Mouse (Mus musculus) liver, postnatal 0 days (tissue): ENCODE results near the gene Gpr142. TPM values are rescaled to one million over a fixed set of nuclear protein-coding genes. Genes with fewer than 3 reads are reported as not detected.

Source experiments
- ATAC-seq: fragments of 200-750 bp; cut with Nextera tagmentation; 2 replicates; pipeline ENCODE4 v1.8.0; 2017; ENCODE audit warnings: mild to moderate bottlenecking, moderate library complexity
- DNase-seq: peaks from one replicate; pipeline ENCODE4 v3.0.0-alpha.2; 2016
- H3K27ac ChIP-seq: fragments of 300-500 bp; sonication (generic); 2 replicates; pipeline ENCODE4 v1.5.1; 2014; ENCODE audit warnings: antibody characterized with exemption, moderate library complexity, mild to moderate bottlenecking, low read depth
- H3K27me3 ChIP-seq: fragments of 300-500 bp; sonication (generic); 2 replicates; pipeline ENCODE4 v1.6.1; 2014; ENCODE audit warnings: low read length, control low read depth, mixed read lengths; ENCODE audit not compliant: insufficient read depth
- H3K36me3 ChIP-seq: fragments of 300-500 bp; sonication (generic); replicated peaks from 2 replicates; pipeline ENCODE4 v1.6.1; 2014; ENCODE audit warnings: mild to moderate bottlenecking, control low read depth, low read length, moderate library complexity, mixed read lengths; ENCODE audit not compliant: insufficient read depth
- H3K4me1 ChIP-seq: fragments of 300-500 bp; sonication (generic); 2 replicates; pipeline ENCODE4 v1.6.1; 2014; ENCODE audit warnings: antibody characterized with exemption, mild to moderate bottlenecking, control low read depth; ENCODE audit not compliant: insufficient read depth
- H3K4me2 ChIP-seq: fragments of 300-500 bp; sonication (generic); 2 replicates; pipeline ENCODE4 v1.6.1; 2014; ENCODE audit warnings: low read depth, mild to moderate bottlenecking, low read length, moderate library complexity, mixed read lengths
- H3K4me3 ChIP-seq: fragments of 300-500 bp; sonication (generic); 2 replicates; pipeline ENCODE4 v1.5.1; 2014; ENCODE audit warnings: low read depth, low read length
- H3K9ac ChIP-seq: fragments of 300-500 bp; sonication (generic); replicated peaks from 2 replicates; pipeline ENCODE4 v1.6.1; 2014; ENCODE audit warnings: mild to moderate bottlenecking, moderate library complexity
- H3K9me3 ChIP-seq: fragments of 300-500 bp; sonication (generic); 2 replicates; pipeline ENCODE4 v1.6.1; 2016; ENCODE audit warnings: mild to moderate bottlenecking, control low read depth, low read length, mixed read lengths
- CTCF ChIP-seq: sonication (generic); IDR thresholded peaks from 2 replicates; pipeline ENCODE4 v1.5.1; 2016; ENCODE audit warnings: antibody characterized with exemption, low read depth
- EP300 ChIP-seq: IDR thresholded peaks from 2 replicates; pipeline ENCODE4 v1.6.1; 2016; ENCODE audit warnings: antibody characterized with exemption, low read depth, mild to moderate bottlenecking
- WGBS: fragments of 180-500 bp; shearing (Covaris S2); extraction: QIAGEN DNeasy Blood & Tissue Kit; methylation state at CpG from one replicate; pipeline ENCODE4 v1.1.7; 2014; ENCODE audit not compliant: insufficient replicate concordance; 5-methylcytosine and 5-hydroxymethylcytosine counted together
- polyA plus RNA-seq: library from polyadenylated mRNA; unstranded; fragments of >200 nt; fragmentation: Nextera tagmentation; extraction: Ambion mirVana; gene quantifications from 2 replicates; pipeline ENCODE4 v1.2.1, GENCODE M21; 2015

Gpr142 gene
- polyA plus RNA-seq, 1 experiment from 2014 or later, result not detected

DNA sequence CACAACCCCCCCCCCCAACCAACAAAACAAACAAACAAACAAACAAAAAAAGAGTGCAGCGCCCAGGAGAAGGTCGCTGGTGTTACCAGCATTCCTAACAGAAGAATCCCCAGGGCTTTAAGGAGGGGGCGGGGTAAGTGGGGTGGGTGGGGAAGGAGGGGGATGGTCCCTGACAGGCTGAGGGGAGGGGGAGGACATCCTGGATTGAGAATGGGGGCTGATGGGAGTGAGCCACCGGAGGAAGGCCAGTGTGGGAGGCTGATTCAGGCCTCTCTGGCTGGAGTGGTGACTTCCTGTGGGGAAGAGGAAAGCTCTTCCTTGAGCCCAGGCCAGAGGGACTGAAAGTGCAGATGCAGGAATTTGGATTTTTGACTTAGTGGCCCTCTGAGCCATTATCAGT is 47.6 kb downstream of the Gpr142 start:
- TF ChIP-seq CTCF (no peak), EP300 (no peak)
- no peak overlapping the region for H3K9ac ChIP-seq
- no peak overlapping the region for H3K27ac ChIP-seq
- WGBS, result 81% methylated on average over 4 of the region's 4 CpGs
- ATAC-seq (no peak), DNase-seq (no peak)
- no peaks in the 10 kb centered on the region for H3K9me3 ChIP-seq
- H3K27me3 ChIP-seq, result peaks cover 10% of the 10 kb centered on the region
- no peaks in the 10 kb centered on the region for H3K36me3 ChIP-seq
- no peak overlapping the region for H3K4me2 ChIP-seq
- no peak overlapping the region for H3K4me3 ChIP-seq
- H3K4me1 ChIP-seq, result peaks cover 8% of the 10 kb centered on the region; the same call in 1 of the 2 replicates

DNA sequence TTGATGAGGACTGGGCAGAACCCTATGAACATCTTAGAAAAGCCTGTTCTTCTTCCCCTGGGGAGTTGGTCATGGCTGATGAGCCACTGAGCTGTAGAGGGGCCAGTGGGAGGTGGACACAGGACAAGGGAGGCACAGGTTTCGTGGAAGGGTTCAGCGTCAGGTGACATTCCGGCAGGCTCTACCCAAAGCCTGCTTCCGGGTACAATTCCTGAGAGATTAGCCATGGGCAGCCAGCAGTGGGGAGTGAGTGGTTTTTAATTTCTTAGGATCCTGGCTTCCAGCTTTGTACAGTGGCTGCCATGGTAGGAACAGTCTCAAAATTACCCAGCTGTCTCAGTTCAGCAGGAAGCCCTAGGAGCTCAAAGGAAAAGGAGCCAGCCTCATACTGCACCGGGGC is 48.3 kb downstream of the Gpr142 start:
- no peak overlapping the region for H3K9ac ChIP-seq
- H3K27ac ChIP-seq, result no peak overlapping the region
- no peak for DNase-seq
- H3K4me3 ChIP-seq, result no peak overlapping the region
- TF ChIP-seq CTCF (no peak), EP300 (no peak)
- H3K4me1 ChIP-seq, result peaks cover 8% of the 10 kb centered on the region; the same call in 1 of the 2 replicates
- no peak overlapping the region for H3K4me2 ChIP-seq
- H3K9me3 ChIP-seq, result no peaks in the 10 kb centered on the region
- WGBS, result 82% methylated on average over 5 of the region's 5 CpGs
- ATAC-seq, result no peak
- H3K36me3 ChIP-seq, result no peaks in the 10 kb centered on the region
- peaks cover 16% of the 10 kb centered on the region for H3K27me3 ChIP-seq

DNA sequence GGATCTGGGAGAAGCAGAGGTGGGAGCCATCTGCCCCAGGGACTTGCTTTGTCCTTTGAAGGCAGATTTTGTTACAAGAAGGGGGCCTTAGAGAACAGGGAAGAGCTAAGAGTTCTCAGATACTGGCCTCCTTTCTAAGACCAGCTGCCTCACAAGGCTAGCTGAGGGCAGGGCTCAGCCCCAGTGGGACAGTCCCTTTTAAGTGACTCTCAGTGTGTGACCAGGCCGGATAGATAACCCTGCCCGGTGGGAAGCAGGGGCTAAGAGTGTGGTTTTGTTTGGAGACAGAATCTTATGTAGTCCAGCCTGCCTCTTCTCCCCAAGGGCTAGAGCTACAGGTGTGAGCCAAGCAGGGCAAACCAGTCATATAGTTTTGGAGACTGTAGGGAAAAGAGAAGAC is 50.8 kb downstream of the Gpr142 start:
- no peaks in the 10 kb centered on the region for H3K9me3 ChIP-seq
- no peak overlapping the region for H3K9ac ChIP-seq
- H3K36me3 ChIP-seq, result no peaks in the 10 kb centered on the region
- peaks cover 16% of the 10 kb centered on the region for H3K4me1 ChIP-seq
- TF ChIP-seq EP300 (no peak), CTCF (no peak)
- H3K27ac ChIP-seq, result no peak overlapping the region
- peaks cover 32% of the 10 kb centered on the region for H3K27me3 ChIP-seq
- DNase-seq, result no peak
- 18% methylated on average over 2 of the region's 2 CpGs for WGBS
- no peak for ATAC-seq
- no peak overlapping the region for H3K4me3 ChIP-seq
- H3K4me2 ChIP-seq, result no peak overlapping the region; the same call in 1 of the 2 replicates

DNA sequence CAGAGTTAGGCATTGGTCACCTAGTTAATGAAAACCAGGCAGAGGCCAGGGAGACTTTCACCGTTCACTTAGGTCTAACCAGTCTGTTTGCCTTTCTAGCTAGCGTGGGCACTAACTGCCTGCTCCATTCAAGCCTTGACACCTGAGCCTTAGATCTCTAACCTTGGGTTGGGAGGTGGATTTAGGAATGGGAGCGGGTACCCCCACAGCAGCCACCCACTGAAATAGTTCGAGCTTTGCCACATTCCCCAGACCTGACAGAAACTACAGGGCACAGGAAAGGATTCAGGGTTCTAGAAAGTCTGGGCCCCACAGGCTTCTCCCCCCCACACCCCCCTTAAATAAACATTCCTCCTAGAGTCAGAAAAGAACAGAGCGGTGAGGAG is 51.3 kb downstream of the Gpr142 start:
- WGBS, result 32% methylated on average over 5 of the region's 5 CpGs

DNA sequence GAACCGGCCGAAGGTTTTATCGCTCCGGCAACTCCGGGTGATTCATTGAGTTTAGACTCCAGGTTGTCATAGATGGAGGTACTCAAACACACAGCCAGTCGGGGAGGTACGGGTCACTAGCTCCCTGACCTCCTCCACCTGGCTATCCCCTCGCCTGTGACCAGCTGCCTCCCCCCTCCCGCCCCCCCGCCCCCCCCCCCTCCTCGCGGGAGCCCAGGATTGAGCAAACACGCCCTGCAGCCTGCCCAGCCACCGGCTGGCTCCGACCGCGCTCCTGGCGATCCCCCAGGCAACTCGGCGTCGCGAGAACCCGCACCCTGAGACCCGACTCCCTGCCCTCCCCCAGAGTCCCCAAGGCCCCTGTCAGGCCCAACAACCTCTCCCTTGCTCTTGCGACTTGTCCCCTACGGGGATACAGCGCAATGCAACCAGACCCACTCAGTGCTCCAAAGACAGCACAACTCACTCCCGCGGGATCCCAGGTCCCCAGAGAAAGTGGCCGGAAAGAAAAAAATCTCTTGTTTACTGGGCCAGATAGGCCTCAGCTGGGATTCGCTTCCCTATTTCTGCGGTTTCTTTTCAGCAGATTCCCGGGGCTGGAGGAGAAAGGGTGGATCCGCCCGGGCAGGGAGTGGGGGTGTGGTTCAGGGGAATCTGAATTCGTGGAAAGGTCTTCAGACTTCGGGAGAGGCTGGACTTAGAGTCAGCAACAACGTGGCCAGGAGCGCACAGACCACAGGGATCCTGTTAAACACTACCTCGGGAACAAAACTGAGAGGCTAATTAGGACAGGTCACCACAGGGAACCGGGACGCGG is 51.9 kb downstream of the Gpr142 start, which contains the start of gene Gprc5c:
Gene Gprc5c (plus strand): TSS at position 701 of the 817 bp plus-strand sequence.
- peak within 1 kb of the TSS; percentile 78 for H3K4me2 ChIP-seq
- no peaks in the 10 kb centered on the region for H3K9me3 ChIP-seq
- DNase-seq, result peak; percentile 64
- H3K9ac ChIP-seq, result peak within 1 kb of the TSS; percentile 87
- peak; percentile 47 for ATAC-seq
- no peaks in the 10 kb centered on the region for H3K36me3 ChIP-seq
- WGBS, result 2% methylated on average over 33 of the region's 43 CpGs
- H3K27me3 ChIP-seq, result peaks cover 32% of the 10 kb centered on the region
- peak within 1 kb of the TSS; percentile 70 for H3K4me3 ChIP-seq
- TF ChIP-seq EP300 (no peak), CTCF (no peak)
- peaks cover 22% of the 10 kb centered on the region for H3K4me1 ChIP-seq
- peak within 1 kb of the TSS; percentile 97 for H3K27ac ChIP-seq

More for the DNA sequence above, 51.3 kb downstream of the Gpr142 start:
- H3K27me3 ChIP-seq, result peaks cover 32% of the 10 kb centered on the region
- H3K36me3 ChIP-seq, result no peaks in the 10 kb centered on the region
- H3K4me2 ChIP-seq, result peak overlapping the region; percentile 78
- H3K4me1 ChIP-seq, result peaks cover 17% of the 10 kb centered on the region
- DNase-seq (no peak), ATAC-seq (no peak)
- H3K9ac ChIP-seq, result peak overlapping the region; percentile 87; the same call in 1 of the 2 replicates
- H3K27ac ChIP-seq, result peak overlapping the region; percentile 97
- peak overlapping the region; percentile 70 for H3K4me3 ChIP-seq
- no peaks in the 10 kb centered on the region for H3K9me3 ChIP-seq
- TF ChIP-seq CTCF (no peak), EP300 (no peak)

DNA sequence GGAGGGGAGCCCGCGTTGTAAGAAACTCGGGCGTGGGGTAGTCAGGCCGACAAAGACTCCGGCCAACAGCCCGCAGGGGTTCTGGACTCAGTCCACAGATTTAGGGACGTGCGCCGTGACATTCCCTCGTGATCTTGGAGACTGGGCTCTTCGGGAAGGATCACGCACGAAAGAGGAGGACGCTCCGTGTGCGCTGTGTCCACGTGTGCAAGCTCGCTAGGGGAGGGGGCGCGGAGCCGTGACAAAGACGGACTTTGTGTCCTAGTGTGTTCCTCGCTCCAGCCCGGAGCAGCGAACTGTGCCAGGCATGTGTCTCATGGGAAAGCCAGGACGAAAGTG is 52.5 kb downstream of the Gpr142 start:
- no peaks in the 10 kb centered on the region for H3K9me3 ChIP-seq
- peaks cover 22% of the 10 kb centered on the region for H3K4me1 ChIP-seq
- peak overlapping the region; percentile 70 for H3K4me3 ChIP-seq
- TF ChIP-seq EP300 (no peak), CTCF (no peak)
- peak overlapping the region; percentile 97 for H3K27ac ChIP-seq
- H3K4me2 ChIP-seq, result peak overlapping the region; percentile 78
- ATAC-seq (peak; percentile 57), DNase-seq (no peak)
- no peaks in the 10 kb centered on the region for H3K36me3 ChIP-seq
- peaks cover 32% of the 10 kb centered on the region for H3K27me3 ChIP-seq
- H3K9ac ChIP-seq, result peak overlapping the region; percentile 87
- 1% methylated on average over 27 of the region's 27 CpGs for WGBS
